Mouse (Mus musculus): Measurements from ENCODE around the gene Axin2. TPM values are rescaled to one million over a fixed set of nuclear protein-coding genes. Genes with fewer than 3 reads are reported as not detected.

The Axin2 gene
- polyA plus RNA-seq, 1 experiment from 2014 or later = 2.7 TPM

DNA sequence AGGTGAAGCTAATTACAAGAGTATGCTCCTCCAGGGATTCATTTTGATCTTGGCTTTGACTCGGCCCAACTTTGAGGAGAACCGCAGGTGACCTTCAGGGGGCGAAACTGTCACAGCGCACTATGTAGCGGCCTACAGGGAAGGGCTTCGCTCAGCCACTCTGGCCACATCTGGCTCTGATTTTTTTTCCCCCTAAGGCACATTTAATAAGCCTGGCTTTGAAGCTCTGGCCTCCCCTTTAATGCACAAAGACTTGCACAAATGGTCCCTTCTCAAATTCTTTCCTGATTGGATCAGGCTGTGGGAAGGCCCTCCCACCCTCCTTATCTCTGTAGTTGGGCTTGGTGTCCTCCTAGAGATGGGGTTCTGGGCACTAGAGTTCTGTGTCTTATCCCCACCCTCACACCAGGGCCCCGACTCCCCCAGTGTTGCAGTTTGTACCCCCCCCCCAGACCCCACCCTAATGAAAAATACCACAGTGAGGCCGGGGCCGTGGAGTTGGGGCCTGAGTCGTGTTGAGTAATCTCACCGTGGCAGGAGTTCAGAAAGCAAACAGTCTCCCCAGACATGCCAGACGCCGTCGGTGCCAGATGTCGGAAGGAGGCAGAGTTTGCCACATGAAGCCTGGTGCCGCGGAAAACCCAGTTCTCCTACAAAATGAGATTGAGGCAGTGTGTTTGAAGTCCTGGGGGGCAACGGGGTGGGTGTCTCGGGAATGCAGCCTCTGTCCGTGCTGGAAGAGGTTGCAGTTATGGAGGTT, 27.5 kb downstream of the Axin2 start:
- DNase-seq (ENCODE audit: low spot score) (peak; percentile 43), ATAC-seq (ENCODE audit: low FRiP score, low TSS enrichment) (peak; percentile 36)
- Histone ChIP-seq H3K9ac (ENCODE audit: low read length) (no peak overlapping the region), H3K4me2 (replicated peaks; ENCODE audit: low read depth) (no peak overlapping the region), H3K27ac (replicated peaks) (no peak overlapping the region), H3K36me3 (ENCODE audit: control insufficient read depth, insufficient read depth, low read length) (peaks cover 21% of the 10 kb centered on the region), H3K4me3 (ENCODE audit: low read depth, low read length) (no peak overlapping the region), H3K9me3 (ENCODE audit: control insufficient read depth, low read length) (no peaks in the 10 kb centered on the region), H3K4me1 (replicated peaks; ENCODE audit: control insufficient read depth, insufficient read depth) (no peaks in the 10 kb centered on the region), H3K27me3 (ENCODE audit: control insufficient read depth, insufficient read depth, low read length) (no peaks in the 10 kb centered on the region)
- 53% methylated on average over 20 of the region's 20 CpGs for WGBS
- TF ChIP-seq EP300 (optimal IDR thresholded peaks at IDR 0.05) (no peak), CTCF (IDR thresholded peaks at IDR 0.05; ENCODE audit: low read depth) (no peak)

- Histone ChIP-seq H3K27ac (replicated peaks) (no peak overlapping the region), H3K4me3 (ENCODE audit: low read depth, low read length) (no peak overlapping the region), H3K9me3 (ENCODE audit: control insufficient read depth, low read length) (no peaks in the 10 kb centered on the region), H3K27me3 (ENCODE audit: control insufficient read depth, insufficient read depth, low read length) (no peaks in the 10 kb centered on the region), H3K9ac (ENCODE audit: low read length) (no peak overlapping the region), H3K4me2 (replicated peaks; ENCODE audit: low read depth) (no peak overlapping the region), H3K4me1 (replicated peaks; ENCODE audit: control insufficient read depth, insufficient read depth) (no peaks in the 10 kb centered on the region), H3K36me3 (ENCODE audit: control insufficient read depth, insufficient read depth, low read length) (peaks cover 20% of the 10 kb centered on the region)
- ATAC-seq (ENCODE audit: low FRiP score, low TSS enrichment) = no peak
- 85% methylated on average over 7 of the region's 7 CpGs for WGBS
- TF ChIP-seq EP300 (optimal IDR thresholded peaks at IDR 0.05) (no peak), CTCF (IDR thresholded peaks at IDR 0.05; ENCODE audit: low read depth) (no peak)
- no peak for DNase-seq (ENCODE audit: low spot score)
Observed at GRCm38 (mm10) chr11:108948501-108948900, 28.4 kb downstream of the Axin2 start.

- H3K36me3 ChIP-seq (ENCODE audit: control insufficient read depth, insufficient read depth, low read length) = peaks cover 20% of the 10 kb centered on the region
- no peaks in the 10 kb centered on the region for H3K27me3 ChIP-seq (ENCODE audit: control insufficient read depth, insufficient read depth, low read length)
- 89% methylated on average over 10 of the region's 10 CpGs for WGBS
- no peak for ATAC-seq (ENCODE audit: low FRiP score, low TSS enrichment)
- no peaks in the 10 kb centered on the region for H3K9me3 ChIP-seq (ENCODE audit: control insufficient read depth, low read length)
- DNase-seq (ENCODE audit: low spot score) = no peak
- no peak overlapping the region for H3K27ac ChIP-seq (replicated peaks)
- no peak overlapping the region for H3K9ac ChIP-seq (ENCODE audit: low read length)
- H3K4me3 ChIP-seq (ENCODE audit: low read depth, low read length) = no peak overlapping the region
- no peak overlapping the region for H3K4me2 ChIP-seq (replicated peaks; ENCODE audit: low read depth)
- no peaks in the 10 kb centered on the region for H3K4me1 ChIP-seq (replicated peaks; ENCODE audit: control insufficient read depth, insufficient read depth)
- TF ChIP-seq CTCF (IDR thresholded peaks at IDR 0.05; ENCODE audit: low read depth) (no peak), EP300 (optimal IDR thresholded peaks at IDR 0.05) (no peak)
Observed at GRCm38 (mm10) chr11:108948931-108949330, 28.8 kb downstream of the Axin2 start.

DNA sequence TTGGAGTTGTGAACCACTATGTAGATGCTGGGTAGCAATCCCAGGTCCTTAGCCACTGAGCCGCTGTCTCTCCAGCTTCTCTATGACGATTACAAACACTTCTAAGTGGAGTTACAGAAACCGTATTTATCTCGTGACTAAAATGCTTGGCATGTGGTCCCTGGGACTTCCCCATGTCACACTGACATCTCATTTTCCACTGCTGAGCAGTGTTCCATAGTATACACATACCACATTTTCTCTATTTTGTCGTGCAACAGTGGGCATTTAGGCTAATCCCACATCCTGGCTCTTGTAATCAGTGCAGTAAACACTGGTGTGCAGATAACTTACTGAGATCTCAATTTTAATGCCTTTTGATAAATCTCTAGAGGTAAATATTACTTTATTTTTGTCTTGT, 32.2 kb downstream of the Axin2 start:
- ATAC-seq (ENCODE audit: low FRiP score, low TSS enrichment) = no peak
- Histone ChIP-seq H3K9me3 (ENCODE audit: control insufficient read depth, low read length) (no peaks in the 10 kb centered on the region), H3K27ac (replicated peaks) (no peak overlapping the region), H3K4me1 (replicated peaks; ENCODE audit: control insufficient read depth, insufficient read depth) (no peaks in the 10 kb centered on the region), H3K27me3 (ENCODE audit: control insufficient read depth, insufficient read depth, low read length) (no peaks in the 10 kb centered on the region), H3K36me3 (ENCODE audit: control insufficient read depth, insufficient read depth, low read length) (peaks cover 7% of the 10 kb centered on the region), H3K4me3 (ENCODE audit: low read depth, low read length) (no peak overlapping the region), H3K9ac (ENCODE audit: low read length) (no peak overlapping the region), H3K4me2 (replicated peaks; ENCODE audit: low read depth) (no peak overlapping the region)
- 41% methylated on average over 5 of the region's 5 CpGs for WGBS
- no peak for DNase-seq (ENCODE audit: low spot score)
- TF ChIP-seq CTCF (IDR thresholded peaks at IDR 0.05; ENCODE audit: low read depth) = no peak

GRCm38 (mm10) chr11:108955943-108956342, 35.8 kb downstream of the Axin2 start:
- H3K9me3 ChIP-seq (ENCODE audit: control insufficient read depth, low read length) = no peaks in the 10 kb centered on the region
- 77% methylated on average over 3 of the region's 4 CpGs for WGBS
- H3K9ac ChIP-seq (ENCODE audit: low read length) = no peak overlapping the region

GRCm38 (mm10) chr11:108958349-108958748, 38.2 kb downstream of the Axin2 start:
- Histone ChIP-seq H3K4me2 (replicated peaks; ENCODE audit: low read depth) (no peak overlapping the region), H3K9me3 (ENCODE audit: control insufficient read depth, low read length) (no peaks in the 10 kb centered on the region), H3K27me3 (ENCODE audit: control insufficient read depth, insufficient read depth, low read length) (no peaks in the 10 kb centered on the region), H3K4me1 (replicated peaks; ENCODE audit: control insufficient read depth, insufficient read depth) (no peaks in the 10 kb centered on the region), H3K9ac (ENCODE audit: low read length) (no peak overlapping the region), H3K27ac (replicated peaks) (no peak overlapping the region), H3K4me3 (ENCODE audit: low read depth, low read length) (no peak overlapping the region), H3K36me3 (ENCODE audit: control insufficient read depth, insufficient read depth, low read length) (no peaks in the 10 kb centered on the region)
- 42% methylated on average over 5 of the region's 5 CpGs for WGBS
- DNase-seq (ENCODE audit: low spot score) (no peak), ATAC-seq (ENCODE audit: low FRiP score, low TSS enrichment) (no peak)
- no peak for TF ChIP-seq EP300 (optimal IDR thresholded peaks at IDR 0.05)
- TF ChIP-seq CTCF (IDR thresholded peaks at IDR 0.05; ENCODE audit: low read depth) = no peak

More at GRCm38 (mm10) chr11:108955943-108956342, 35.8 kb downstream of the Axin2 start:
- DNase-seq (ENCODE audit: low spot score) (no peak), ATAC-seq (ENCODE audit: low FRiP score, low TSS enrichment) (no peak)
- Histone ChIP-seq H3K27me3 (ENCODE audit: control insufficient read depth, insufficient read depth, low read length) (no peaks in the 10 kb centered on the region), H3K4me3 (ENCODE audit: low read depth, low read length) (no peak overlapping the region), H3K4me1 (replicated peaks; ENCODE audit: control insufficient read depth, insufficient read depth) (no peaks in the 10 kb centered on the region), H3K36me3 (ENCODE audit: control insufficient read depth, insufficient read depth, low read length) (no peaks in the 10 kb centered on the region), H3K4me2 (replicated peaks; ENCODE audit: low read depth) (no peak overlapping the region), H3K27ac (replicated peaks) (no peak overlapping the region)
- TF ChIP-seq CTCF (IDR thresholded peaks at IDR 0.05; ENCODE audit: low read depth) (no peak), EP300 (optimal IDR thresholded peaks at IDR 0.05) (no peak)
